Mouse (Mus musculus): ENCODE results near the gene Dnah9.
A peak's percentile ranks its signal among the peaks of the same experiment; 100 is the strongest.

Dnah9 gene

GRCm38 (mm10) chr11:65918480-65919236 is 249.7 kb downstream of the Dnah9 start:
- peak; percentile 12 to 21 for DNase-seq

- DNase-seq = no peak
These were observed 259.2 kb downstream of the Dnah9 start for GRCm38 (mm10) chr11:65909195-65909594.

GRCm38 (mm10) chr11:65905487-65905886 is 262.9 kb downstream of the Dnah9 start:
- DNase-seq = peak in 1 of 2 experiments; percentile 24

- DNase-seq = no peak
These were observed 264.4 kb downstream of the Dnah9 start for GRCm38 (mm10) chr11:65903944-65904343.

GRCm38 (mm10) chr11:65881465-65881864 is 286.9 kb downstream of the Dnah9 start:
- no peak for DNase-seq

GRCm38 (mm10) chr11:65877146-65877775 is 291.1 kb downstream of the Dnah9 start:
- no peak for DNase-seq

- no peak for DNase-seq
These were observed 306.9 kb downstream of the Dnah9 start for GRCm38 (mm10) chr11:65861476-65861875.

- DNase-seq = peak; percentile 46 to 47
These were observed 316.3 kb downstream of the Dnah9 start for GRCm38 (mm10) chr11:65852066-65852465.

- no peak for DNase-seq
These were observed 321.9 kb downstream of the Dnah9 start for GRCm38 (mm10) chr11:65846446-65846845.

GRCm38 (mm10) chr11:65838999-65839398 is 329.4 kb downstream of the Dnah9 start:
- DNase-seq = peak; percentile 33 to 43

GRCm38 (mm10) chr11:65824556-65824955 is 343.8 kb downstream of the Dnah9 start:
- peak; percentile 26 to 44 for DNase-seq

GRCm38 (mm10) chr11:65820877-65821276 is 347.5 kb downstream of the Dnah9 start:
- DNase-seq = peak; percentile 88 to 90

- DNase-seq = peak; percentile 12 to 28
These were observed 348.1 kb downstream of the Dnah9 start for GRCm38 (mm10) chr11:65820280-65820679.

GRCm38 (mm10) chr11:65818193-65818592 is 350.2 kb downstream of the Dnah9 start:
- DNase-seq = no peak

GRCm38 (mm10) chr11:65816237-65816636 is 352.1 kb downstream of the Dnah9 start:
- no peak for DNase-seq

- no peak for DNase-seq
These were observed 354.0 kb downstream of the Dnah9 start for GRCm38 (mm10) chr11:65814381-65814780.

GRCm38 (mm10) chr11:65812088-65812487 is 356.3 kb downstream of the Dnah9 start:
- DNase-seq = no peak

GRCm38 (mm10) chr11:65807601-65808000 is 360.8 kb downstream of the Dnah9 start:
- no peak for DNase-seq

- peak; percentile 89 to 94 for DNase-seq
These were observed 361.3 kb downstream of the Dnah9 start, which contains the start of gene Zkscan6 for GRCm38 (mm10) chr11:65806909-65807504. Gene Zkscan6, plus strand, starts transcription at chr11:65807175.

GRCm38 (mm10) chr11:65806321-65806904 is 361.9 kb downstream of the Dnah9 start:
- peak in 1 of 2 experiments; percentile 46 for DNase-seq

- no peak for DNase-seq
These were observed 366.5 kb downstream of the Dnah9 start for GRCm38 (mm10) chr11:65801899-65802298.

GRCm38 (mm10) chr11:65795896-65796295 is 372.5 kb downstream of the Dnah9 start:
- no peak for DNase-seq

All from kidney, postnatal 4 days (tissue).